Mouse (Mus musculus): ENCODE data around the gene Dennd2a.

- TF ChIP-seq CTCF (IDR thresholded peaks at IDR 0.05; ENCODE audit: low read depth) (no peak), EP300 (optimal IDR thresholded peaks at IDR 0.05) (no peak)
Observed at GRCm38 (mm10) chr6:39556900-39557659, 587 bp downstream of the Dennd2a start.
